Mouse (Mus musculus) cerebellum, adult 2 months (tissue): ENCODE results near the gene Grb10. TPM values are rescaled to one million over a fixed set of nuclear protein-coding genes. Genes with fewer than 3 reads are reported as not detected.

Source experiments
- DNase-seq, 2 experiments: peaks; one replicate each; pipeline ENCODE4 v3.0.0; 2021
- H3K27ac ChIP-seq: fragments of 200-500 bp; 2 replicates; pipeline ENCODE4 v1.5.1; 2012; ENCODE audit warnings: low read length, control low read depth, inconsistent platforms; ENCODE audit not compliant: insufficient read depth
- H3K27me3 ChIP-seq: fragments of 200-500 bp; 2 replicates; pipeline ENCODE4 v1.6.1; 2012; ENCODE audit warnings: inconsistent platforms, mild to moderate bottlenecking, low read length, moderate library complexity; ENCODE audit not compliant: control insufficient read depth, insufficient read depth
- H3K4me1 ChIP-seq: fragments of 200-500 bp; 2 replicates; pipeline ENCODE4 v1.6.1; 2011; ENCODE audit warnings: low read length; ENCODE audit not compliant: control insufficient read depth, insufficient read depth
- H3K4me3 ChIP-seq: fragments of 200-500 bp; replicated peaks from 2 replicates; pipeline ENCODE3; 2011; ENCODE audit warnings: mild to moderate bottlenecking, low read depth, low read length, control low read depth; ENCODE audit not compliant: insufficient read depth
- CTCF ChIP-seq: fragments of 200-500 bp; IDR thresholded peaks from 2 replicates; pipeline ENCODE4 v1.5.1; 2011; ENCODE audit warnings: low read depth, mild to moderate bottlenecking, control low read depth, low read length, moderate library complexity, borderline replicate concordance; ENCODE audit not compliant: insufficient read depth
- POLR2A ChIP-seq: fragments of 200-500 bp; IDR thresholded peaks from 2 replicates; pipeline ENCODE4 v1.6.1; 2011; ENCODE audit warnings: low read length, control low read depth, borderline replicate concordance; ENCODE audit not compliant: insufficient read depth
- WGBS: fragments of 180-500 bp; shearing (Covaris S2); methylation state at CpG from one replicate; pipeline ENCODE4 v1.1.7; 2018; 5-methylcytosine and 5-hydroxymethylcytosine counted together
- polyA plus RNA-seq: library from polyadenylated mRNA; depleted of rRNA; stranded (reverse); fragments of >200 nt; gene quantifications from 2 replicates; pipeline ENCODE4 v1.2.3, GENCODE M21; 2012

Gene Grb10
- polyA plus RNA-seq, 1 experiment, result 35.7 TPM

DNA sequence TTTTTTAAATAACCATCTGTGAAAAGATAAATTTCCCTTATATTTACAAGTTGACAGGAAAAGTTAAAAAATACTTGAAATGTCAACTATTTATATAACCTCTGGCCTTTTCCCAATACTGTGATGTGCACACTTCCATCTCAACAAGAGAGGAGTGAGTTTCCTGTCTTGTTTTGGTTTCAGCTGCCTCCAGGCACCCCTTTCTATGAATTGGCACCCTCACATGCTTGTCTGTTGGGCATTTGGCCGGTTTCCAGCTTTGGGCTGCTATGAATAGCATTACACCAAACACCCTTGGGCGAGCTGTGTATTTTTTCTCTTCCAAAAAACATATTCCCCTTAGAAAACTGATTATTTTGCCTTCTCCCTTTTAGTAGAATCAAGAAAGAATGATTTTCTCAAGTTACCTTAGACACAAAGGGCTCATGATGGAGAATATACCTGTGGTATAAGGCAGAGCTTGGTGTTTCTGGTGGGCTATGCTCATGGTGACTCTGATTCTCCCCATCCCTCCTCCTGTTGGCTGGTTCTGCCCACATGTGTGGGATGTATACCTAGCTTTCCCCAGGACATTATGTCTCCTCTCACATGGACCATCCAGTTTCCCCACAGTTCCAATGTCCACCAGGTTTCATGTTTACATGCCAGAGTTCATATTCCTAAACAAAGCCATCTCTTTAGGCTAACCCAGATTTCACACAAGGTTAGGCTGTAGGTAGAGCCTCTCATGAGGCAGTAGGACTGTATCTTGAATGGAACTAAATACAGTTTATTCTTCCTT is 10.3 kb upstream of the Grb10 start:
- 17% methylated on average over 2 of the region's 2 CpGs for WGBS
- H3K4me1 ChIP-seq, result no peaks in the 10 kb centered on the region
- H3K4me3 ChIP-seq, result no peak overlapping the region
- no peak overlapping the region for H3K27ac ChIP-seq
- TF ChIP-seq POLR2A (no peak), CTCF (no peak)
- DNase-seq, result no peak
- H3K27me3 ChIP-seq, result no peaks in the 10 kb centered on the region; the same call in 1 of the 2 replicates

DNA sequence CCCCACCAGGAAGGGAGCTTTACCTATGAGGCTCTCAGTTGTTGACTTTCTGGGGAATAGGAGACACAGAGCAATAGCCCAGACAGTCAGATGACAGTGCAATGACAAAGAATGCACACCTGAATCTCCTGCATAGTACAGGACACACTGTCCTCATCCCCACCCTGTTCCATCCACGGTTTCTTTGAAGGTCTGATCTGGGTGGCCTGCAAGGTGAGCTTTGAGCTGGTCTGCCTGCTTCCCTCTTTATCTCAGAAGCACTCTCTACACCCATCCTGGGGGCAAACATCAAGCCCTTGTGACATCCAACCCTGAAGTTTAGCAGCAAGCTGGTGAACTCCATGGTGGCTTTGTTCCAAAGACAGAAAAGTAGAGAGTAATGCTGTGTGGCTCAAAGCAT is 9.7 kb upstream of the Grb10 start:
- no peaks in the 10 kb centered on the region for H3K4me1 ChIP-seq
- TF ChIP-seq POLR2A, result no peak
- no peak for TF ChIP-seq CTCF
- WGBS, result 79% methylated on average over 1 of the region's 1 CpGs
- no peak overlapping the region for H3K27ac ChIP-seq
- no peak for DNase-seq
- no peaks in the 10 kb centered on the region; the same call in 1 of the 2 replicates for H3K27me3 ChIP-seq
- H3K4me3 ChIP-seq, result no peak overlapping the region

- no peak for DNase-seq
- TF ChIP-seq POLR2A (no peak), CTCF (no peak)
- no peaks in the 10 kb centered on the region; the same call in 1 of the 2 replicates for H3K4me1 ChIP-seq
- 56% methylated on average over 3 of the region's 3 CpGs for WGBS
- H3K27ac ChIP-seq, result no peak overlapping the region
- no peak overlapping the region for H3K4me3 ChIP-seq
- peaks cover under 1% of the 10 kb centered on the region; the same call in 1 of the 2 replicates for H3K27me3 ChIP-seq
These were observed 5.8 kb upstream of the Grb10 start for GRCm38 (mm10) chr11:12044245-12044644.

DNA sequence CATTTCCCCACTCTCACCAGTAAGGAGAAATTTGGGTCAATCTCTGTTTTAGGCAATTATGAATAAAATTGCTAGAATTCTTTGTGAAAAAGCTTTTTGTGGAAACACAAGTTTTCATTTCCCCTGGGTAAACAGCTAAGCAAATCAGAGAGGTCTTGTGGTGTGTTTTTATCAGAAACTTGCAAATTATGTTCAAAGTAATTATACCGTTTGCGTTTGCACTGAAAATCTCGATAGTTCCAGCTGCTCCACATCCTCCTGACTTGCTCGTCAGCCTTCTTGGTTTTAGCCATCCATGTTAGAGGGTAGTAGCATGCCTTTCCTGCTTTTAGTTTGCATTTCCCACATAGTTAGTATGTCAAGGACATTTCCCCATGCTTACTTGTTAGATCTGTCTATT is 3.3 kb upstream of the Grb10 start:
- TF ChIP-seq POLR2A (no peak), CTCF (no peak)
- Histone ChIP-seq H3K4me3 (no peak overlapping the region), H3K4me1 (no peaks in the 10 kb centered on the region; the same call in 1 of the 2 replicates), H3K27me3 (peaks cover 2% of the 10 kb centered on the region; the same call in 1 of the 2 replicates), H3K27ac (no peak overlapping the region)
- WGBS, result 87% methylated on average over 4 of the region's 4 CpGs
- DNase-seq, result no peak

DNA sequence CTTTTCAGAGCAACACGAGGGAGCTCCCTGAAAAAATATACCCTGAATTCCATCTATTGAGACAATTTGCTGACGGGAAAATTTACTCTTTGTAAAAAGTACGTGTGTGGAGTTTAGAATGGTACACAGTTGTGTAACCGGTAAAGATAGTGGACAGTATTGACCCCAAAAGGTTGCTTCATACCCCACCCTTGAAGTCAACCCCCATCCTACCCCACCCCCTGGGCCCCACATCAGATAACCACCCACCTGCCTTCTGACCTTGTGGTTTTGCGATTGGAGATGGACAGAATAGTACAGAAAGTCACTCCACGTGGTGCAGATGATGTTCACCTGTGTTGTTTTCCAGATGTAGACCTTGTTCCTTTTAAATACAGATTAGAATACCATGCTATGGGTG is 2.9 kb upstream of the Grb10 start:
- no peak for TF ChIP-seq CTCF
- peaks cover 4% of the 10 kb centered on the region; the same call in 1 of the 2 replicates for H3K27me3 ChIP-seq
- no peak for DNase-seq
- H3K4me3 ChIP-seq, result no peak overlapping the region
- no peaks in the 10 kb centered on the region; the same call in 1 of the 2 replicates for H3K4me1 ChIP-seq
- 88% methylated on average over 6 of the region's 6 CpGs for WGBS
- no peak overlapping the region for H3K27ac ChIP-seq

DNA sequence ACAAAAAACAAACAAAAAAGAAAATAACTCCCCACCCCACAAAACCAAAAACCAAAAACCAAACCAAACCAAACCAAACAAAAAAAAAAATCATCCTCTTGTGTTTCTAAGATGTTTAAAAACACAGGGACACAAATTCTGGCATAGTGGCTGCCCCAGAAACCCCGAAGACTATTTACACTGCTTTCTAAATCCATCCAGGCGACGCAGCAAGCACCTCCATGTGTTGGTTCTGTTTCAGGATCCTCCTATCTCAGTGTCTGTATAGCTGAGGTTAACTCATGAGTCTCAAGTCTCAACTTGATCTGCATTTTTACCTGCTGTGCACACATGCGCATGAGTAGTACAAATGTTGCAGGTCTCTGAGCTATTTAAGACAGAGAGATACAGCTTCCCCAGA is 1.9 kb upstream of the Grb10 start:
- H3K27ac ChIP-seq, result no peak overlapping the region
- H3K27me3 ChIP-seq, result peaks cover 5% of the 10 kb centered on the region; the same call in 1 of the 2 replicates
- no peak overlapping the region for H3K4me3 ChIP-seq
- H3K4me1 ChIP-seq, result no peaks in the 10 kb centered on the region; the same call in 1 of the 2 replicates
- TF ChIP-seq POLR2A (no peak), CTCF (no peak)
- WGBS, result 93% methylated on average over 4 of the region's 4 CpGs
- DNase-seq, result no peak

- Histone ChIP-seq H3K27me3 (peaks cover 5% of the 10 kb centered on the region; the same call in 1 of the 2 replicates), H3K27ac (no peak overlapping the region), H3K4me3 (no peak overlapping the region), H3K4me1 (no peaks in the 10 kb centered on the region; the same call in 1 of the 2 replicates)
- no peak for DNase-seq
- 19% methylated on average over 6 of the region's 6 CpGs for WGBS
- no peak for TF ChIP-seq CTCF
- TF ChIP-seq POLR2A, result no peak
These were observed 1.3 kb upstream of the Grb10 start for GRCm38 (mm10) chr11:12039748-12040147.

GRCm38 (mm10) chr11:12039098-12039497 is 615 bp upstream of the Grb10 start:
- no peaks in the 10 kb centered on the region; the same call in 1 of the 2 replicates for H3K4me1 ChIP-seq
- H3K27me3 ChIP-seq, result peaks cover 5% of the 10 kb centered on the region; the same call in 1 of the 2 replicates
- H3K27ac ChIP-seq, result no peak overlapping the region
- WGBS, result 45% methylated on average over 3 of the region's 3 CpGs
- TF ChIP-seq POLR2A (no peak), CTCF (no peak)
- no peak for DNase-seq
- H3K4me3 ChIP-seq, result no peak overlapping the region
